9 mouse cellular contexts compared by ENCODE assay signal in the genomic region with DNA sequence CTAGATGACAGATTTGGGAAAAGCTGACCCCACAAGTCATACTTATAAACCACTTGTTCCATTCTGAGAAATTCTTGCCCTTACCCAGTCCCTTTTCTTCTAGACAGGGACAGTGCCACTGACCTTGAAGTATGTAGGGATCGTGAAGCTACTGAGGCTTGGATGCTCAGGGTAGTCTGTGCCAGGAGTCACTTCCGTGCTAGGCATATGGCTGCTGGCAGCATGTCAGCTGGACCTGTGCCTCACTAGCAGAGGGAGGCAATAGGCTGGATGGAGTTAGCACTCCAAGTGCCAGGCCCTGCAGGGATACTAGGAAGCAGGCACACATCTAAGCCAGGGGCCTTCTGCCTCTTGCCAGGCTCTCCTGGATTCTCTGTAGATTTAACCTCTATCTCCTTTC. TPM values are rescaled to one million over a fixed set of nuclear protein-coding genes. Genes with fewer than 3 reads are reported as not detected.
DNase-seq lines count a peak whose midpoint lies in the region; ATAC-seq and TF ChIP-seq lines count a peak whose summit lies in the region.
"Had no signal": no experiment of that assay in that cellular context is flagged by ENCODE, and none has a peak within 500 bp of the region (broad histone marks: within the 10 kb centered on the region; RNA-seq: fewer than 3 reads in every experiment).

No protein-coding gene starts in this region.

- peak overlapping the region; percentile 83; the same call in 1 of the 2 replicates for H3K4me3 ChIP-seq in G1E (ENCODE audit: low read depth, low read length)
- H3K4me3 ChIP-seq in hindbrain, embryonic 12.5 days, result no peak overlapping the region

- H3K4me1 ChIP-seq in G1E (ENCODE audit: insufficient read depth, low read depth, low read length), result peaks cover 33% of the 10 kb centered on the region
- peaks cover 15% of the 10 kb centered on the region for H3K4me1 ChIP-seq in hindbrain, embryonic 12.5 days

- peak; percentile 59 for DNase-seq in 3134 (ENCODE audit: extremely low read depth, insufficient read length, low spot score)
- DNase-seq in G1E (ENCODE audit: low spot score), result no peak
- peak; percentile 99 for DNase-seq in cerebellum, postnatal 25 days
- DNase-seq in layer of hippocampus, adult 8-10 months (ENCODE audit: low spot score in 2 of 2), result peak; percentile 34 to 57
- peak; percentile 66 to 83 for DNase-seq in lung, postnatal 4 days
- no peak for DNase-seq in spleen, adult 12 weeks (ENCODE audit: low spot score)
- DNase-seq in embryo, embryonic 10 days (ENCODE audit: low spot score), result no peak

- H3K27me3 ChIP-seq in G1E (ENCODE audit: insufficient read depth, low read length), result no peaks in the 10 kb centered on the region
- no peaks in the 10 kb centered on the region for H3K27me3 ChIP-seq in hindbrain, embryonic 12.5 days

- no peak overlapping the region for H3K27ac ChIP-seq in hindbrain, embryonic 12.5 days

- peak overlapping the region; percentile 73 for H3K4me2 ChIP-seq in hindbrain, embryonic 12.5 days (replicated peaks)

- 0 out of 2 replicates have a peak overlapping the region, but pooled peaks have one; percentile 10 for H3K9ac ChIP-seq in hindbrain, embryonic 12.5 days

- 96% methylated on average over 2 of the region's 2 CpGs for WGBS in hindbrain, embryonic 12.5 days

- TF ChIP-seq CTCF in G1E (IDR thresholded peaks at IDR 0.05; ENCODE audit: low read depth, low read length), result no peak

- no peak for ATAC-seq in G1E (ENCODE audit: extremely low read depth, insufficient number of reproducible peaks, low FRiP score, poor library complexity, severe bottlenecking)
- no peak for ATAC-seq in hindbrain, embryonic 12.5 days (ENCODE audit: low FRiP score)

- H3K36me3 ChIP-seq in G1E (replicated peaks), result peaks cover 48% of the 10 kb centered on the region
- H3K36me3 ChIP-seq in hindbrain, embryonic 12.5 days, result peaks cover 23% of the 10 kb centered on the region

- no peaks in the 10 kb centered on the region for H3K9me3 ChIP-seq in G1E (replicated peaks)
- H3K9me3 ChIP-seq in hindbrain, embryonic 12.5 days (replicated peaks), result no peaks in the 10 kb centered on the region

RNA-seq across cellular contexts. Expression of a gene that starts 1.5 kb away (rescaled TPM):
- total RNA-seq in G1E (2014; fragmentation: Nextera tagmentation) (6.2 and 7.0 TPM in 2 replicates), G1E (2017) (10.2 and 15.2 TPM in 2 replicates)
- polyA plus RNA-seq in G1E (2012), result 7.7 and 9.3 TPM in 2 replicates
- 45.0 and 51.6 TPM in 2 replicates for polyA plus RNA-seq in hindbrain, embryonic 12.5 days (2016; fragmentation: Nextera tagmentation; extraction: Ambion mirVana)
- total RNA-seq in layer of hippocampus, adult 8-10 months (2022), result 10 to 100 TPM; 21.3 to 41.5 (median 31.6) TPM

RNA-seq across cellular contexts. Expression of a gene that starts 16.1 kb away (rescaled TPM):
- total RNA-seq in G1E (2014; fragmentation: Nextera tagmentation), result not detected in 2 replicates
- 0.06 TPM in 1 of 2 replicates, not detected in the other for total RNA-seq in G1E (2017)
- polyA plus RNA-seq in G1E (2012), result not detected in 2 replicates
- 9.2 and 10.8 TPM in 2 replicates for polyA plus RNA-seq in hindbrain, embryonic 12.5 days (2016; fragmentation: Nextera tagmentation; extraction: Ambion mirVana)
- 1 to 10 TPM; 6.7 to 9.4 (median 8.4) TPM for total RNA-seq in layer of hippocampus, adult 8-10 months (2022)

RNA-seq across cellular contexts. Expression of a gene that starts 42.2 kb away (rescaled TPM):
- not detected in 2 replicates for total RNA-seq in G1E (2014; fragmentation: Nextera tagmentation)
- 0.16 and 0.29 TPM in 2 replicates for total RNA-seq in G1E (2017)
- not detected in 2 replicates for polyA plus RNA-seq in G1E (2012)
- polyA plus RNA-seq in hindbrain, embryonic 12.5 days (2016; fragmentation: Nextera tagmentation; extraction: Ambion mirVana), result not detected in 2 replicates
- total RNA-seq in layer of hippocampus, adult 8-10 months (2022), result not detected
- polyA plus RNA-seq: cortical plate, adult 2 months had no signal

RNA-seq across cellular contexts. Expression of a gene that starts 58.5 kb away (rescaled TPM):
- total RNA-seq in G1E (2014; fragmentation: Nextera tagmentation) (not detected in 2 replicates), G1E (2017) (0.17 TPM in 1 of 2 replicates, not detected in the other)
- not detected in 2 replicates for polyA plus RNA-seq in G1E (2012)
- not detected in 2 replicates for polyA plus RNA-seq in hindbrain, embryonic 12.5 days (2016; fragmentation: Nextera tagmentation; extraction: Ambion mirVana)
- not detected for total RNA-seq in layer of hippocampus, adult 8-10 months (2022)
- polyA plus RNA-seq: cortical plate, adult 2 months had no signal

Comparison
In these comparisons a context has a peak if more than half of its experiments do, and no peak if none do; other contexts are left out.
1. DNase-seq: peak in 3134 (single experiment), cerebellum, postnatal 25 days (2 of 2), layer of hippocampus, adult 8-10 months (2 of 2) and lung, postnatal 4 days (2 of 2); none in G1E (single experiment), spleen, adult 12 weeks (single experiment) and embryo, embryonic 10 days (single experiment).
2. RNA of a gene that starts 16.1 kb away (total RNA-seq): 6.7 to 9.4 TPM in layer of hippocampus, adult 8-10 months; 0.06 TPM in G1E; every median in the first group is over 4 times any median in the second.